Mouse (Mus musculus): ENCODE measurements at regions not wholly inside any gene's neighbourhood (a gene's known extent, or its start where the extent isn't known, plus 50 kb on each side); places are given as distances from the start of the nearest gene placed in this dataset.

GRCm38 (mm10) chr5:150866198-150866597 is 86.2 kb upstream of the Kl start:
- TF ChIP-seq POLR2A (IDR thresholded peaks at IDR 0.05; ENCODE audit: borderline replicate concordance, low read depth, low read length), result no peak
- TF ChIP-seq CTCF (IDR thresholded peaks at IDR 0.05; ENCODE audit: low read depth, low read length), result no peak

Measured in bone marrow macrophage, adult 2 months (primary cell).